Mouse (Mus musculus) gastrocnemius, postnatal 14 days (tissue): ENCODE results near the gene Irf2bp1. TPM values are rescaled to one million over a fixed set of nuclear protein-coding genes. Genes with fewer than 3 reads are reported as not detected.

Experiments used
- total RNA-seq, 2 experiments: library from RNA; stranded (reverse); gene quantifications; 2 replicates each; pipeline ENCODE4 v1.2.3; 2021

The Irf2bp1 gene
- total RNA-seq, 2 experiments from 2014 or later, result 14.9 to 18.6 TPM

Other genes starting within 250 kb of the Irf2bp1 start
- not detected for gene Psg19, start 205.5 kb upstream of the Irf2bp1 start, total RNA-seq
- not detected for gene Psg17, start 182.4 kb upstream of the Irf2bp1 start, total RNA-seq
- gene Mill2, start 164.1 kb upstream of the Irf2bp1 start, total RNA-seq, result 1 to 10 TPM; 2.6 to 3.2 TPM
- gene Pglyrp1, start 132.7 kb upstream of the Irf2bp1 start, total RNA-seq, result 1 to 10 TPM; 1.4 to 1.5 TPM
- 1 to 10 TPM; 5.1 TPM for gene Ccdc61, start 93.6 kb upstream of the Irf2bp1 start, total RNA-seq
- 1 to 10 TPM; 2.6 to 3.3 TPM for gene Nova2, start 78.2 kb upstream of the Irf2bp1 start, total RNA-seq
- gene Nanos2, start 16.6 kb upstream of the Irf2bp1 start, total RNA-seq, result not detected
- 1 to 10 TPM; 2.2 to 3.7 TPM for gene Mypop, start 12.8 kb upstream of the Irf2bp1 start, total RNA-seq
- not detected for gene Foxa3, start 19.5 kb downstream of the Irf2bp1 start, total RNA-seq
- 10 to 100 TPM; 38.2 to 41.1 TPM for gene Sympk, start 20.3 kb downstream of the Irf2bp1 start, total RNA-seq
- not detected for gene Rsph6a, start 50.6 kb downstream of the Irf2bp1 start, total RNA-seq
- 10 to 100 TPM; 22.1 to 25.5 TPM for gene Dmwd, start 72.2 kb downstream of the Irf2bp1 start, total RNA-seq
- gene Dmpk, start 79.8 kb downstream of the Irf2bp1 start, total RNA-seq, result 100 to 1,000 TPM; 241 to 257 TPM
- 1 to 10 TPM; 3.1 to 3.8 TPM for gene Six5, start 90.5 kb downstream of the Irf2bp1 start, total RNA-seq
- not detected for gene Gm4969, start 114.3 kb downstream of the Irf2bp1 start, total RNA-seq
- gene Fbxo46, start 115.8 kb downstream of the Irf2bp1 start, total RNA-seq, result 1 to 10 TPM; 3.2 TPM
- 1 to 10 TPM; 3.1 to 4.2 TPM for gene Qpctl, start 145.2 kb downstream of the Irf2bp1 start, total RNA-seq
- gene Snrpd2, start 145.7 kb downstream of the Irf2bp1 start, total RNA-seq, result 10 to 100 TPM; 62.3 to 66.5 TPM
- gene Gipr, start 162.1 kb downstream of the Irf2bp1 start, total RNA-seq, result under 1 TPM in 1 of 2 experiments, not detected in 1; 0.09 TPM
- 10 to 100 TPM; 12.1 to 14.2 TPM for gene Eml2, start 172.4 kb downstream of the Irf2bp1 start, total RNA-seq
- gene Gpr4, start 208.5 kb downstream of the Irf2bp1 start, total RNA-seq, result 1 to 10 TPM; 2.9 to 4.3 TPM
- 10 to 100 TPM; 35.1 to 43.0 TPM for gene Opa3, start 224.3 kb downstream of the Irf2bp1 start, total RNA-seq